Mouse (Mus musculus): Measurements from ENCODE around the gene Efna5.

- TF ChIP-seq CTCF (conservative IDR thresholded peaks at IDR 0.05; ENCODE audit: insufficient read depth, insufficient read length, low read depth, low read length): no peak
- no peak for TF ChIP-seq POLR2A (IDR thresholded peaks at IDR 0.05; ENCODE audit: low read depth, low read length)
These were observed 48.5 kb downstream of the Efna5 start for GRCm38 (mm10) chr17:62832550-62833127.
